Mouse (Mus musculus) CD4-positive, CD25-positive, alpha-beta regulatory T cell, adult 2 months (primary cell): ENCODE data around the gene Gprc5a.

Experiments
- DNase-seq: peaks from one replicate; pipeline ENCODE4 v3.0.0-alpha.2; 2012; ENCODE audit warnings: low read depth, low spot score

Gene Gprc5a

DNA sequence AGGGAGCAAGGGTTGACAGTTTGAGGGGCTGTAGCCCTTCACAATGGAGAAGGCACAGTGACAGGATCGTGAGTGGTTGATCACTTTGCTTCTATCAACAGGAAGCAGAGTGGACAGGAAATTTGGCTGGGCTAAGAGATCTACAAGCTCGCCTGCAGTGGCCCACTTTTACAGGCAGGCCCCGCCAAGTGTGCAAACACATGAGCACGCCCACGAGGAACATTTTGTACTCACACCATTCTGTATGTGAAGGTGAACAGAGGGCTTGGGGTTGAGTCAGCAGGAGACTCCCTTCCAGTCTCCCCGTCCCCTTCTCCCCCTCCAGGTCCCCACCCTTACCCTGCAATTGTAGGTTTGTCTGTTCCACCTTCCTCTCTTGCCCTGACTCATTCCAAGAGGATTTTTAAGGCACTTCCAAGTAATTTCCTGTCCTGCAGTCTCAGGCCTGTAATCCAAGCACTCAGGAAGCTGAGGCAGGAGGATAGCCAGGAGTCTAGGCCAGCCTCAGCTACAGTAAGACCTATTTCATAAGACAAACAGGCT lies 9.0 kb downstream of the Gprc5a start:
- DNase-seq = no peak

DNA sequence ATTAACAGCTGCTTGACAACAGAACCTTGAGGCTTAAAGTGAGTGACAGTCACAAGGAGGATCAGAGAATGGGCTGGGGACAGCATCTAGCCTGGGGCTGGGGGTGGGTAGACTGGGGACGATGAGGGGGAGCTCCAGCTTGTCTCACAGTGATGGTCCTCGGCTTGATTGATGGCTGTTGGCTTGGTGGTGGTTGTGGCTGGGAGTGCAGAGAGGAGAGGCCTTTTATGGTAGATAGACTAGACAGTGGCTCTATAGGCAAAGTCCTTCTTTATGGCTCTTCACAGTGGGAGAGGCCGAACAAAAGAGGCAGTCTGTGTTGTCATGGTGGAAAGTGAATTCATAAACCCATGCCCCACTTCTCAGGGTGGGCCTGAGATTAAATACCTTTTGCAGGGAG lies 10.8 kb downstream of the Gprc5a start:
- no peak for DNase-seq

DNA sequence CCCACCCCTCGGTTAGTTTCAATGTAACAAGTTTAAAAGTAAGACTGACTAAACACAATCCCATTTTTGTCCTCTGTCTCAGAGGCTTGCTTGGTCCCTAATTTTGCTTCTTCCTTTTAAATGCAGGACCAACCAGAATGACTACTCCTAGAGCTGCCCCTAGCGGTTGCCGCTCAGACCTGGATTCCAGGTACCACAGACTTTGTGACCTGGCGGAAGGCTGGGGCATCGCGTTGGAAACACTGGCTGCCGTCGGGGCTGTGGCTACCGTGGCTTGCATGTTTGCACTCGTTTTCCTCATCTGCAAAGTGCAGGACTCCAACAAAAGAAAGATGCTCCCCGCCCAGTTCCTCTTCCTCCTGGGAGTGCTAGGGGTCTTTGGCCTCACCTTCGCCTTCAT lies 13.0 kb downstream of the Gprc5a start:
- DNase-seq = no peak

DNA sequence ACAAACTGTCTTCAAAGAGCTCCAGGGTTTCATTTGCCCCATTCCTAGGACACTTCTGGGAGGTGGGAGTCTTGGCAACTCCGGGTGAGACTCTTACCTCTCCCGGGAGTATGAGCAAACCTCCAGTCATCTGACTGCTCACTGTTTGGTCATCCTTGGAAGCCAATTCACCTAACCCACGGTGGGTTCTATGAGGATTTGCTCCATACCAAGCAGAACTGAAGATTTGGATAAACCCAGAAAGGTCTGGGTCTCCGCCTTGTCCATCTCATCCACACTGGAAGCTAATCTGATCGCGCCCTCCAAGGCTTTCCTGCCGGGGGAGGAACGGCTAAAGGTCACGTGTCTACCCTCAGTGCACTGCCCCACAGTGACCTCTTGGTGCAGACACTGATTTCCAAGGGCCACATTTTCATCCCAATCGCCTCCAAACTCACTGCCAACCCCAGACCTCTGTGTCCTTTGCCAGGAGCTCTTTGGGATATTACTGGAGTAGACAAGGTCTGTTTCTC lies 18.6 kb downstream of the Gprc5a start:
- no peak for DNase-seq

DNA sequence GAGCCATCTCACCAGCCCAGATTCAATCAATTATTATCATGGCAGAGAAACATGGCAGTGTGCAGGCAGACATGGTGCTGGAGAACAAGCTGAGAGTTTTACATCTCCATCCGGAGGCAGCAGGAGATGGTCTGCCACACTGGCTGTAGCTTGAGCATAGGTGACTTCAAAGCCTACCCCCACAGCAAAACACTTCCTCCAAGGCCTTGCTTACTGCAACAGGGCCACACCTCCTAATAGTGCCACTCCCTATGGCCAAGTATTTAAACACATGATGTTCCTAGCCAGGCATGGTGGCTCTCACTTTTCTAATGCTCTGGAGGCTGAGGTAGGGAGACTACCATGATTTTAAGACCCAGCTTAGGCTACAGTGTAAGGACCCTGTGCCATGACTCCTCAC lies 20.3 kb downstream of the Gprc5a start:
- no peak for DNase-seq

DNA sequence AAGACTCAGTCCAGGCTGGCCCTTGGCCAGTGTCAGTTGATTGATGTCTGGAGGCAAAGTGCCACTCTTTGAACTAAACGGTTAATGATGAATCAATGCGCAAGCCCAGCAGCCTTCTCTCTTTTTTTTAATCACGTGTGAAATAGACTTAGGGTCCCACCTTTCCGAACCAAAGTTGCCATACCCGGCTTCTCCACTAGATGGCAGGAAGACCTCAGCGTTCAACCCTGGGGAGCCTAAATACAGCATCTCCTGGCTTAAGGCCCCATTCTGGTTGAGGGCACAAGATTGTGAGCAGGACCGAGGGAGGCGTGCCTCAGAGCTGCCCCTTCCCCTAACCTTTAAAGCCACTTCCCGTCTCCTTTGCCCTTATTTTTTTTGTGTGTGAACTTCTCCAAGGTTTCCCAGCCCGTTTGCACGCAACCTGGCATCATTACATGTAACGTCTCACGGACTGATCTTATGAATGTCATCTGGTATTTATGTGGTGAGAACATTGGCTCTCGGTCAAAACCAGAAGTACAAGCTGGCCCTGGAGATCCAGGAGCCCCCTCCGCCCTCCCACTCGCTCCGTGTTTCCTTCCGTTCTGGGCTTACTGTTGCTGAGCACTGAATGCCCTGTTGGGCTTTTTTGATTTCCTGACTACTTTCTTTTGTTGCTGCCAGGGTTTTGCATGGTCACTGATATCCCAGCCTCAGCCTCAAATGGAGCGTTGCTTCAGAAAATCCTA lies 22.4 kb downstream of the Gprc5a start:
- peak; percentile 78 for DNase-seq

DNA sequence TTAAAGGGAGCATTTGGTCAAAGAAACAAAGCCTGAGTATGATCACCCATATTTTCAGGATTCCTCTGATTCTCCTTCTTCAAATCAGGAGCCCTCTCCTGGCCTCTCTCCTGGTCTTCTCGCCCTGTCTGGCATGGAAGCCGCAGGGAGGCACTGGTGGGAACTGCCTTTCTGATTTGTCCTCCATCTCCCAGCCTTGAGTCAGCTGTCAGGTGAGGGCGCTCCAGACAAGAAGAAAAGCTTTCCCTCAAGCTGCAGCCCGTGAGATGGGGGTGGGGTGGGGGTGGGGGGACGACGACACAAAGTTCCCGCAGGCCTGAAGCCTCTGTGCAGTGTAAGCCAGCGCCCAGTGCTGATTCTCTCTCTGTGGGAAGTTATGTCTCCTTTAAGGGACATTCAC lies 24.3 kb downstream of the Gprc5a start:
- DNase-seq = no peak

DNA sequence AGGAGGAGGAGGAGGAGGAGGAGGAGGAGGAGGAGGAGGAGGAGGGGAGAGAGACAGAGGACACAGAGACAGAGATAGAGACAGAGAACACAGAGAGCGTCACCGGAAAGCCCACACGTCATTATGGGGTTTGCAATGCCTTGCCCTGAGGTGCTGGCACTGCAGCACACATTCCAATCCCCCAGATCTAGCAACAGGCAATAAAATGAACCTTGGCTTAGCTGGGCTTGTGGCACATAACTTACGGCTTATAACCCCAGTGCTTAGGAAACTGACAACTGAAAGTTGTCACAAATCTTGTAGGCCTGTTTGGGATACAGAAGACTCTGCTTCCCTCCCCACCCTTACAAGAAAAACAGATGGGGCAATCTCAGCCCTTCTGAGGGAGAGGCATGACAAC lies 25.2 kb downstream of the Gprc5a start:
- DNase-seq = no peak

DNA sequence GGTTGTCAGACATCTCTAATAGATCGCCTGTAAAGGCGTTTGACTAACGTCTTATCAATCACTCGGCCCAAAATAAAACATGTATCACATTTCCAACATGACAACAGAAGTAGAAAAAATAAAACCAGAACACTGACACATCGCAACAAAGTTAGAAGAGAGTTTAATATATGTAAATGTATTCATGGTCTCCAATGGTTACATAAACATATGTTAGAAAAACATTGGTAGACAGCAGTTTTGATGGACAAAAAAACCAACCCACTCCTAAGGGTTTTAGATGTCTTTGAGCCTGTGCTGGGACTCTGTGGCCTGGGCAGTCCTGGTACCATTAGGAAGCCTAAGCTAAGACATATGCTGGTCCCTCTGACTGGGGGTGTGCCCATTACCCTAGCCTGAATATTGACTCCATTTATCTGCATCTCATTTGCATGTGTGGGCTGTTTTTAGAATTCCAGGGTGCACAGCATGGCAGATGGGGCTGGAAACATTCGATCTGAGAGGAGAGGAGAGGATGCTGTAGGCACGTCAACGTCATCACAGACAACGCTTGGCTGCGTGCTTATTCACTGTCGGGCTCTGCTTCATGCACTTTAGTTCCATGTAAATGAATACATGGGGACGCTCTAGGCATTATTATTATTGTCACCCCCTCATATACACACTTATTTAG lies 27.5 kb downstream of the Gprc5a start:
- DNase-seq = no peak

DNA sequence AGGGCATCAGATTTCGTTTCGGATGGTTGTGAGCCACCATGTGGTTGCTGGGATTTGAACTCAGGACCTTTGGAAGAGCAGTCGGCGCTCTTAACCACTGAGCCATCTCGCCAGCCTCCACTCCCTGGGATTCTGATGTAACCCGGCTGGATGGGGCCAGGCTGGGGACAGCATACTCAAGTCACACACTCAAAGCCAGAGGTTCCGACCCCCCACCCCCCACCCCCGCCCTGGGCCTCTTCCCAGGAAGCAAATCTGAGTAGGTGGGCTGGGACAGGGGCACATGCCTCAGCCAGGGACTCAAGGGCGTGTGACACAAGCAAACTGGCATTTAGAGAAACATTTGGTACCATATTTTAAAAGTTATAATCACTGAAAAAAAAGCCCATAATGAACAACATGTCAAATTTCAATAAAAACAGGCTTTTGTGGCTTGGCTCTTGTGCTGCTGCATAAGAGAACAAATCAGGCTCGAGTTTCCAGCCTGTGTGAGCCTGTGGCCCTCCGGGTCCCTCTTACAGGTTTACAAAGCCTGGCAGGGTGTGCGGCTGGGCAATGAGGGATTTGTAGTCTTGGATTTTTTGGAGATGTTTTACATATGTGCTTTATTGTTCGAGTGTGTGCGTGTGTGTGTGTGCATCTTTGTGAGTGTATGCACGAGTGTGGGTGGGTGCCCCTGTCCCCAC lies 35.5 kb downstream of the Gprc5a start:
- DNase-seq = no peak

DNA sequence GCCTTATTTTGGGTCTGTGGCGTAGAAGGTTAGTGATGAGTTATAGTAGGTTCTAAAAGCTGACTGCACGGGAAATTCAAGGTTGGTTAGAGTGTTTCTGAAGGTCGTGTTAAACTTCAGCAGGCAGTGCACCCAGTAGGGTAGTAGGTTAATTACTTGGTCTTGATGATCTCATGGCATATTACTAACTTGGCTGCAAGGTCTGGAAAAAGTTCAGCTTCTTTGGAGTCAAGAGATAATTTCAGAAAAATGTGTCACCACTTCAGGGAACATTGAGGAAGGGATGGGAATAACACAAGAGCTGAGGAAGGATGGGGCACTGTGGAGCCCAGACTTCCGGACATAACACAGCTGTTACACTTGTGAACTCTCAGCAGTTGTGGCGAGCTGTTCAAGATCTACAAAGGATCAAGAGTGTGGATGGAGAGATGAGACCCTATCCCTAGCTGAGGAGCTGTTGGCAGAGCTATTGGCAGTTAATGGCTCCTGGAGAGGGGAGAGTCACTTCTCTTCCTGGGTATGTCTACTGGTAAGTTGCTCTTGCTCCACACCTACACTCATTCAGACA lies 37.4 kb downstream of the Gprc5a start:
- no peak for DNase-seq

DNA sequence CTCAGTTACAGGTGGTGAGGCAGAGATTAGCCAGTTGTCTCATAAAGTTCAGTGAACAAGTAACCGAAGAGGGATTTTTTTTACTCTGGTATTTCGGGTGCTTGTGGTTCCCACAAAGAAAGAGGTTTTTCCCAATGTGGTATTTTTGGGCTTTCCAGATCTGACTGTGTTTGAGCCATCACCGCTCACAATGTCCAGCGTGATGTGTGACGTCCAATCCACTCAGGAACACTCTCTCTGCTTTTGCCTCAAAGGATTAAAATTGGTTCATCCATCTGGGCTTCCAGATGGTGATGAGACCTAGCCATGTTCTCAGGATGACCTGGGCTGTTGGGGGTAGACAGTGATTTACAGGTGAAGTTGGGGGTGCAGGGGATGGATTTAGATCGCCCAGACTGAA lies 41.6 kb downstream of the Gprc5a start:
- DNase-seq = no peak

DNA sequence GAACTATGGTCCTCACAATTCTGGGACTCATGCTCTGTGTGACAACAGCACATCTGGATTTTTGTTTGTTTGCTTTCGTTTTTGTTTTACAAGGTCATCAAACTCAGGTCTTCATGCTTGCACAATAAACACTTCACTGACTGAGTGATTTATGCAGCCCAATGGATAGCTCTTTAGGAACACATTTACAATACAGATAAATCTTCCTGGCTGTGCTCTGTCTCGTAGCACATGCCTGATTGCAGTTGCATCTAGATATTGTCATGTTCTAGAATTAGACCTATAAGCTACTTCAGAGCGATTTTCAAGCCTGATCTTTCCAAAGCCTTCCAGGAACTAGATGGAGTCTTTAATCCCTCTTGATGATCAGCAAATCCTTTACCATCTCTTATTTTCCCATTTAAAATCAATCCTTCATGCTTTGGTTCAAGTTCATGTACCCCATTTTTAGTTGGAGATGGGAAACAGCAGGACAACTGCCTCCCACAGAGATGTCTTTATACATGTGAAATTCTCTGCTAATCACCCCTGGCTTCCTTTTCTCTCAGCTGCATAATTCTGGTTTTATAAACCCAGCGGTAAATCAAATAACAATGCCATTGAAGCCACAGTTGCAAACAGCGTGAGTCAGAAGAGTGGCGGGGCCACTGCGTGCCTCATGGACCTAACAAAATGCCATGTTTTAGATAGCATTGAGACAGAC lies 47.1 kb downstream of the Gprc5a start:
- DNase-seq = no peak

DNA sequence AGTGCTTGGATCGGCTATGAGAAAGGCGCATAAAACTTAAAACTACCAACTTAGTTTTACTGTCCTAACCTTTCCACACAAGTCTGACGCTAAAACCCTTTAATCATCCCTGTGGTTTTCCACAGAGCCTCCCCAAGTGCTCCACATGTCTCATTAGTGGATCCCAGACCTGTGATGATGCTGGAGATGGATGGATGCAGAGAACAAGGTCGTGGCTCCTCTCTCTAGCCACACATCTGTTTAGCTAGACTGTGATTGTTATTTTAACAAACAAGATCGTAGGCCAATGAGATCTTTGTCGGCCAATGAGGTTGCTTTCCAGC lies 47.6 kb downstream of the Gprc5a start:
- DNase-seq = no peak

DNA sequence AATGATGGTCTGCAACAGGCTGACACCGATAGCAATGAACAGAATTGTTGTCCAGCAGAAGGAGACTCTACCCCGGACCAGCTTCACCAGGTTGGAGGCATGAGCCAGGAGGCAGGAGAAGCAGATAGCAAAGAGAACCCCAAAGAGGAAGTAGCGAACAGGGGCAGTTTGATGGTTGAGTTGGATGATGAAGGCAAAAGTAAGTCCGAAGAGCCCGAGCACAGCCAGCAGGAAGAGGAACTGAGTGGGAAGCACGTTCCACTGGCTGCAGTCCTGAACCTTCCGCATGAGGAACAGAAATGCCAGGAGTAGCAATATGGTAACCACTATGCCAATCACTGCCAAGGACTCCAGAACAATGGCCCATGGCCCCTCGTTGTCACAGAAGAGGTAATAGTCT lies 51.0 kb downstream of the Gprc5a start:
- no peak for DNase-seq

DNA sequence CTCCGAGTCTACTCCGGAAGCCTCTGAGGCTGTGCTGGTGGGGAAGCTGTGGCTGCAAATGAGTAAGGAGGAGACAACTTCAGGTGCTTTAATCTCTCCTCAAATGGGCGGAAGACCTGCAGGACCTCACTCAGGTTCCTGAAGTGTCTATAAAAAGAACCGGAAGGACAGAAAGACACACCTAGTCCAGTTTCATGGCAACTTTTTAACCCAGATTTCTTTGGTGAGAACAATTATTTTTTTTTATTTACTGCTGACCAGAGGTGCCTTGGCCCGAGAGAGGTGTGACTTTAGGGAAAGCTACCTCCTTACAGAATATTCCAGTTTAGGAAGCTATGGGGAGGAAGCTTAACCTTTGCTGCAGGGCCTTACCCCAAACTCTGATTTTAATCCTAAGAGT lies 52.7 kb downstream of the Gprc5a start, which contains the start of gene Gprc5d:
Gprc5d (minus strand) TSS at position 101 of the 400 bp plus-strand sequence.
- DNase-seq = no peak

DNA sequence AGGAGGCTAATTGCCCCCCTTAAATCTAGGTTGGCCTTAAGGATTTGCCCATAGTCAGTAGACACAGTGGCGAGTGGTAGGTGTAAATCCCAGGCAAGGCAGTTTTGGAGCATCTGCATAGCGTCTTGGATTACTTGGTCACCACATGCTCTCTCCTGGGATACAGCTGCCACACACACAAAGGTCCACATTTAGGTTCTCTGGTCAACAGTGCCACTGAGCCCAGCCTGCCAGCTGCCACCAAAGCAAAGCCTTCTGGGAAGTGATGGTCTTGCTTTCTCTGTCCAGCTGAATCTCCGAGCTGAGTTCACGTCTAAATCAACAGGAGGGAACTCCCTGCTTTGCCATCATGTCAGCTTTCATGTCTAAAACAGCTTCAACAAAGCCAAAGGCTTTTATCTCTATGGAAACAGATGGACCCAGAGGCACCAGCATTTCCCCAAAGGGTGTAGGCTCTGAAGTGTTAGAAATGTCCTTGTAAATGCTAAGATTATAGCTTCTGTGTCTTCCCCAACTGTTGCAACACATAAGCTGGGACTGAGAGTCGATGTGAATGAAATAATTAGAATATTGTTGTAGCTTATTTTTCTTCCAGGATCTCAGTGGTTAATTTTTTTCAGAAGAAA lies 59.4 kb downstream of the Gprc5a start:
- DNase-seq = no peak

DNA sequence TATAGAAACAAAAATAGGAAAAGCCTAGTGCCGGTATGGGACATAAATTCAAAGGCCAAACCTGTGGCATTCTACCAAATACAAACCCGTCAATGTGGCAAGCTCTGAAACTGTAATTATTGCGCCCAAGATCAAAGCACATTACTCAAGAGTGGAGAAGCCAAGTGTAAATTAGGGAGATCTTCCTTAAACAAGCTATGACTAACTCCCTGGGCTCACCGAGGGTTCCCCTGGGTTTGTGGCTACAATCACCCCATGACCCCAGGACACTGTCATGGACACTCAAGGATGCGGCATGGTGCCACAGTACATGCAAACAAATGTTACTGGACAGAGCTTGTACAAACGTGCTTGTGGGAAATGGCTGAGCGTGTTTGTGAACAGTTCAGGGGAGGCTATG lies 67.6 kb downstream of the Gprc5a start:
- no peak for DNase-seq

DNA sequence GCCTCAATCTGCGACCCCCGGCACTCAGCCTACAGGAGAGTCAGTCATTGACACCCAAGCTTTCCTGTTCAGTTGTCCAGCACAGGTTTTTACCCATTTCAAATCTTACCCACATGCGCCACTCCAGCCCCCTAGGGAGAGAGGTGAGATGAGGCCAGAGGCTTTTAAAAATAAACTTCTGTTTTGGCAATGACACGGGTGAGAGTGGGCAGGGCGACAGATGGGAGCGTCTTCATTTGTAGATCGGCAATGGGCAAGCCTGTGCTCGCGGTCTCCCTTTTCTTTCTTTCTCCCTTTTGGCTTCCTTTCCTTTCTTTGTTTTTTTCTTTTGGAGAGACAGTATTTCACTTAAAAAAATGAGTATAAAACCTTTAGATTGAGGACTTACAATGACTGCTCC lies 68.0 kb downstream of the Gprc5a start:
- DNase-seq = no peak
